Mouse (Mus musculus) embryo, embryonic 11.5 days (tissue): ENCODE data around the gene Col17a1.

Experiments
- DNase-seq: peaks from one replicate; pipeline ENCODE4 v3.0.0-alpha.2; 2012; ENCODE audit warnings: low read depth, low spot score

Gene Col17a1

DNA sequence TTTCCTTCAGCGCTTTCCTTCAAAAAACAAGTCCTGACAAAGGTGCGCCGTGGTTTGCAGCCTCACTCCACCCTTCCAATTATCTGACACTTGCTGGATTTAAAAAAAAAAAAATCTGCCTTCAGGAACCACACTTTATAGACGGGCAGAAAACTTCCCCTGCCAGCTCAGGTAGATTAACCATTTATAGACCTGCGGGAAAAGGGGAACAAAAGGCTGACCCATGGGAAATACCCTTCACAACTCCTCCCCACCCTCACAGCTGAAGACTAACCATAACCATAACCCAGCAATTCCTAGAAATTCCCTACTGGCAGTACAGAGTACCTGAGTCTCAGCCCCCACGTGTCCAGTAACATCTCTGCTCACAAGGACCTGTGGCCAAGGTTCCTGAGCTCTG, at the start of gene Col17a1:
Gene Col17a1, minus strand, starts transcription at position 101 of the 400 bp plus-strand sequence.
- no peak for DNase-seq

GRCm38 (mm10) chr19:47731931-47732330, 40.0 kb upstream of the Col17a1 start:
- peak; percentile 46 for DNase-seq

DNA sequence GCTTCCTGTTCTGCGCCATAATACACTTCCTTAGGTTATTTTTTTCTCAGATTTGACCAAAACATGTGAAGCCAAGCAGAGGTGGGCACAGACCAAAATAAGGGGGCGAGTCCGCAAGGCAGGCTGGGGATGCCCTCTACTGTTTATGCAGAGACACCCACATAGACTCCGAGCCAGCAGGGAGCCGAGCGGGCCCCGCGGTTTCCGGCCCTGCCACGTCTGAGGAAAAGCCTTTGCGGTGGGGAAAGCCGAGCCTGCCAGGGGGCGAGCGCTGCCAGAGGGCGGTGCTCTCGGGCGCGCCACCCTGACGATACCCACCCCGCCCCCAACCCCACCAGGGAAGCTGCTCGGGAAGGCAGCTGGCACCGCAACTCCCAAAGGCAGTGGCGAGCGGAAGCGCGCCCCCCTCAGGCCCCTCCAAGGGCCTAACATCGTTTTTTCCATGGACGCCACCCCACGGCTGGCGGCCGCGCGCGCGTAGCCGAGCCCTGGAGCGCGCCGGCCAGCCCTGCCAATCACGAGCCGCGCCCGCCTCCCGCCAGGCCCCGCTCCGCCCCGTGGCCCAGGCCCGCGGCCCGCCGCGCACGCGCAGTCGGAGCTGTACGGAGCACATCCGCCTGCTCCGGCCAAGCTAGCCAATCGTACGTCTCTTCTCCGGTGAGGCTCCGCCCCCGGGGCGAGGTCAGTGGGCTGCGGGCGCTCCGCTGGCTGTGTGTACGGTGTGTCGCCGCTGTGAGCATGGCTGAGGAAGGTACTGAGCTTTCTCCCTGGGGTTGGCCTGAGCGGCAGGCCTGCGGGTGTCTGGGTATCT, 39.4 kb upstream of the Col17a1 start, which contains the start of gene Sfr1:
Gene Sfr1, plus strand, starts transcription at position 612 of the 811 bp plus-strand sequence.
- DNase-seq: peak; percentile 98

DNA sequence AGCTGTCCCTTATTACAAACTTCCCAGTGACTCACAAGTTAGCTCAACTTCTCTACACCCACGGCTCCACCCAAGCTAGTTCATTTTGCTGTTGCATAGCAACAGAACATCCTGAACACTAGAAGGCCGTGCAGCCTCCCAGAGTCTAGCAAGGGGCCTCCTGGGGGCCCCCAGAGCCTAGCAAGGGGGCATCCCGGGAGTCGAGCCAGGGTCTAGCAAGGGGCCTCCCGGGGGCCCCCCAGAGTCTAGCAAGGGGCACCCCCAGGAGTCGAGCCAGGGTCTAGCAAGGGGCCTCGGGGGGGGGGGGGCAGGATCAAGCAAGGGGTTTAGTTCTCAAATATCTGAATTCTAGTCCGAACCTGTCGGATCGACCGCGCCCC, 38.8 kb upstream of the Col17a1 start:
- DNase-seq: peak; percentile 54

GRCm38 (mm10) chr19:47725643-47726140, 33.8 kb upstream of the Col17a1 start:
- DNase-seq: no peak

DNA sequence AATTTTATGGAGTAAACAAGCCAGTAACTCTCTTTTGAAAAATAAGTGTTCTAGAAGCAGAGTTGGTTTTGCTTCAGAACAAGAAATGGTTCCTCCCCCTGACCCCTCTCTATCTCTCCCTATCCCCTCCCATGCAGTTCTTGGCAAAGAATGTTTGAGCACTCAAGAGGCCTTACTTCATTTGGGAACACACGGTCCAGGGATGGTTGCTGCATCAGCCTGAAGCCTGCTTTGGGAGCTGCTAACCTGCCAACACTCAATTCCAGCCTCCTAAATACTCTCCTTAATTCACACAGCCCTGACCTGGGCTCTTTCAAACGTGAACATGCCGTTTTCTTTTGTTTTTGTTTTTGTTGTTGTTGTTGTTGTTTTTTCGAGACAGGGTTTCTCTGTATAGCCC, 33.0 kb upstream of the Col17a1 start:
- DNase-seq: no peak

- DNase-seq: no peak
Measured at GRCm38 (mm10) chr19:47722471-47722870, 30.6 kb upstream of the Col17a1 start.

DNA sequence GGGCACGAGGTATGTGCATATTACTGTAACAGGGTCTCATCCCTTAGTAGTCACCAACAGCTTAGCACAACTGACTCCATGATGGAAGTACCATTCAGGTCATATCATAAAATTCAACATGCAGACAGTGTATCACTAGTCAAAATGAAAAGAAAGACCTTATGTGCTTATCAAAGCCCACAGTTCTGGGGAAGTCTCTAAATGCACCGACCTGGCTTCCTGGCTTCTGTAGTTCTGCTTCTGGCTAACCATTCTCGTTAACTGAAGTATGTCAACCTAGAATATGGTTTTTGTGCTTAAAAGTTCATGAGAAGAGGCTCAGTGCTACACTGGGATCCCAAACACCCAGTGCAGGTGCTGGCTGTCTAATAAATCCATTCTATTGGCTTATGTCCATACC, 27.3 kb upstream of the Col17a1 start:
- DNase-seq: no peak

DNA sequence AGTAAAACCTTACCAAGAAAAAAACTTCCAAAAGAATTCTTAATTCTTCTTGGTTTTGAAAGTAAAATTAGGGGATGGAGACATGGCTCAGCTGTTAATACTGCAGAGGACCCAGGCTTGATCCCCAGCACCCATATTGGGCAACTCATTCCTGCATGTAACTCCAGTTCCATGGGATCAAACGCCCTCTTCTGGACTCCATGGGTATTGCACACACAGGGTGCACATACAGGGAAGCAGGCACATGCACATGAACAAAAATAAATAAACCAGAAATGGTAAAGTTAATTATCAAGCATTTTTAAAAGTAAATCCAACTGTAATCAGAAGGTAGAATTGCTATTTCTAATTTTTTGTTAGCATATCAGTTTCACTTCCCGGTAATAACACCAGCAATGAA, 24.2 kb upstream of the Col17a1 start:
- DNase-seq: no peak

DNA sequence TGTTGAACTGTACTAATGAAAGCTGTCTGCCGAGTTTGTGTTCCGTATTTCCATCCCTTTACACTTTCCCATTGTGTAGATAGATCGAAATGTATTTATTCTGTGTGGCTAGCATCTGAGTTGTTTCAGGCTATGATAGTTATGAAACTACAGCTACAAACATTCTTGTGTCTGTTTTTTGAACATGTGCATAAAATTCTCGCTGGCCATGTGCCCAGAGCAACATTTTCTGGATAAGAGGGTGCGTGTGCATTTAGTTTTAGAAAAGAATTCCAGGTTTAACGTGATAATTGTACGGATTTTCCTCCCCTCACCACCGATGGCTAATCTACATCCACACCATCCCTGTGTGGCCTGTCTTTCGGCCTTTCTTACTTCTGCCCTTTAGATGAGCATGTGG, 21.6 kb upstream of the Col17a1 start:
- DNase-seq: no peak

- DNase-seq: no peak
Measured at GRCm38 (mm10) chr19:47710376-47710775, 18.5 kb upstream of the Col17a1 start.

- DNase-seq: no peak
Measured at GRCm38 (mm10) chr19:47705772-47706309, 13.9 kb upstream of the Col17a1 start.

- no peak for DNase-seq
Measured at GRCm38 (mm10) chr19:47705080-47705771, 13.3 kb upstream of the Col17a1 start.

DNA sequence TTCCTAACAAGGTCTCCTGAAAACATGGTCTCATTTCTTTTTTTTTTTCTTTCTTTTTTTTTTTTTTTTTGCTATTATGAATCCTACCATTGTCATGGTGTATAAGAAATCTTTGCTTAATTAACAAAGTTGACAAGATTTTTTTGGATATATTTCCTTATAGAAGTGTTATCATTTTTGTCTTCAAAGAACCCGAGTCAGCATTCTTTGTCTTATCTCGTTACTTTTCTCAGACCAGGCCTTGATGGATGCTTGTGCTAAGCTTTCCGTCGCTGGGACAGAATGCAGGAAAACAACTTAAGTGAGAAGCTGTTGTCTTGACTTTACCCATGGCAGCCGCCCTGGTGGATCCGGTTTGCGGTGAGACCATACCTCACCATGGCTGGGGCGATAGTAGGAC, 8.6 kb upstream of the Col17a1 start:
- DNase-seq: no peak

DNA sequence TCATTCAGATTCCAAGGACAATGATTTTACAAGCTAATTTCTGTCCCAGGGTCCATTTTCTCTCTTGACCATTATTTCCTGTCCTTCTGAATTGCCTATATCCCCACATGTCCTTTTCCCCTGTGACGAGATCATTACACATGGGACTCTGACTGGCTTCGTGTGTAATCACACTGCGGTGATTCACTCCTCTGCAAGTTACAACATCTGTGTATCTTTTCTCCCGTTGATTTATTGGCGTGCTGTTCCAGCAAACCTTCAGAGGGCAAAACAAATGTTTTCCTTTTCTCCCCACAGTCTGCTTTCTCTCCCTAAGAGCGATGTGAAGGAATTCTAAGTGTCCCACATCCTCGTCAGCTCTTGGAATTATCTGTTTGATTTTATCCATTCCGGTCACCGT, 7.8 kb upstream of the Col17a1 start:
- DNase-seq: peak; percentile 2

DNA sequence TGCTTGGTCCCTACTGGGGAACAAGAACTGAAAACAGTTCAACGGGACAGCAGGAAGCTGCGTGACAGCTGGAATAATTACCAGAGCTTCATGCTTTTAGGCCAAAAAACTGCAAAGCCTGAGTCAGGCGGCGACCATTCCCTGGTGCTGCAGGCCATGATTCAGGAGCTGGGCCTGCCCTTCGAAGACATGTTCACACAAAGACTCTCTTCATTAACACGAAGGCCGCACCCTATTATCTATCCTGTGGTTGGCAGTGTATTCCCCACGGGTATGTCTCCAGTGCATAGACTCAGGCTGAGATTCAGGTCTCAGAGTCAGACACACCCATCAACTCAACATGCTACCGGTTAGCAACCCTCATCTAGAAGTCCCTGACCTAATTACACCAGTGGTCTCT, 6.4 kb upstream of the Col17a1 start:
- DNase-seq: no peak

GRCm38 (mm10) chr19:47697067-47697466, 5.2 kb upstream of the Col17a1 start:
- DNase-seq: no peak

DNA sequence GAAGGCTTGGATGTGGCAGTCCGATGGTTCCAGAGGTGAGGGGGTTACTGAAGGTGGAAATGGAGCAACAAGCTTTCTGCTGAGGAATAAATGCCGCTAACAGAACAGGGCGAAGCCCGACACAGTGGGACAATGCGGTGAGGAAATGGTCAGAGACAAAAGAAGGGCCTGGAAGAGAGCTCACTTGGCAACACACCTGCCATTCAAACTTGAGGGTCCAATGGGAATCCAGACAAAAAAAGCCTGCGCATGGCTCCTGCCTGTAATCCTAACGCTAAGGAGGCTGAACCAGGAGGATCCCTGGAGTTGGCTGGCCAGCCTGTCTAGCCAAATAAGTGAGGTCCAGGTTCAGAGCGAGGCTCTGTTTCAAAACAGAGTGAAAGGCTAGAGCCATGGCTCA, 4.5 kb upstream of the Col17a1 start:
- DNase-seq: no peak

DNA sequence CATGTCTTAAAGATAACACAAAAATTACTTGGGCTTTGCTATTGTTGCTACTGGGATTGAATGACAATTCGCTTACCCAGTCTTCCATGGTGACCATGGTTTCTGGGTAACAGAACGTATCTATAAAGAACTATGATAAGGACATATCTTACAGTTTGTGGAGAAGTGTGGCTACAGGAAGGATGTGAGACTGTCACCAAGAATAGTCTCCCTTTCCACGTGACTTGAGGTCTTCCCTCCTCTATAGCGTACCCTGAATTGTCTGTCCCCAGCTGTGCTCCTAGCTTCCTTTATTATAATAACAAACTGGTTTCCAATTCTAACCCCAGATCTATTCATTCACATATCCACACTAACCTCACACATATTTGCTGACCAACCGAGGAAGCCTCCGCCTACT, 3.8 kb upstream of the Col17a1 start:
- DNase-seq: no peak

DNA sequence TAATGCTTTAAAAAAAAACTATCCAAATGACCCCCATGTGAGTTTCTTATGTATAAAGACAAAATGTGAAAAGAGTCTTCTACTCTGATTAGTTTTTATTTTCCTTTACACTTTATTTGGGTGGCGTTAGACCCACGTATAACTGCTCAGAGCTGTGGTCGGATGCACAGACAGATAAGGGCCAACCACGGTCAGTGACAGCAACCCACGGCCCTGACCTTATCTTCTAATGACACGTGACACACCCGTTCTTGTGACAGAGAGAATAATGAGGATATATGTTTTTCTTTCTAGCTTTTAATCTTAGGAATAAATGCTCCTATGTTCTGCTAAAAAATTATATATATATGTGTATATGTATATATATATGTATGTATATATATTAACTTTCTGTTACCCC, 2.3 kb downstream of the Col17a1 start:
- DNase-seq: no peak

DNA sequence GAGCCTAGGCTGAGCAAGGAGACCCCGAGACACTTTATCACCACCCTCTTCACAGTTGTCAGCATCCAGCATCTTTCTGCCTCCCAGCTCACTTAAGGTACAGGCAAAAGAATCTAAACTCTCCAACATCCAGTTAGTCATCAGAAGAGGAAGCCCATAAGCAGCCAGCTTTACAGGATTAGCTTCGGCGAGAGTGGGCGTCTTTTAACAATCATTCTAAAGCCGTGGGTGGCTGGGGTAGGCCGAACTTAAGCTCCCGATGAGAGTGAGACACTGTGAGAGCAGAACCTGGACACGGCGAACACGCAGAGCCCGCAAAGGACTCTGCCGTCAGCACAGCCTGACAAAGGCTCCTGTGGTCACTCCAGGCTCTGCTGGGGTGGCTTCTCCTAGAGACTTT, 13.2 kb downstream of the Col17a1 start:
- no peak for DNase-seq

GRCm38 (mm10) chr19:47674419-47674818, 17.5 kb downstream of the Col17a1 start:
- peak; percentile 11 for DNase-seq

DNA sequence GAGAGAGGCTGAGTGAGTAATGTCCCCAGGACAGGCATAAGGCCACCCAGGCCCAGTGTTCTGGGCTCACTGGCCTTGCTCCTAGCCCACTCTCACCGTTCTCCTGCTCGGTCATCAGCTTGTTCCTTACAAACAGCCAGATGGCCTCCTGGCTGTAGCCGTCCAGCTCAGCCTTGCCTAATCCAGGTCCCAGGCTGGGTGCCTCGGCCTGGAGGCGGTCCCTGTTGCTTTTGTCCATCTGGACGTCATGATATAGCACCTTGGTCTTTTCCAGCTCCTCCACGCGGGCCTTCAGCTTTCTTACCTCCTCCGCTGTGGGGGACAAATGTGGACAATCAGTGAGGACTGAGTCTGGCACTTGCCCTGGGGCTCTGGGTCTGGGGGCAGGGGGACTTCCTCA, 23.5 kb downstream of the Col17a1 start:
- no peak for DNase-seq
